Mouse (Mus musculus) heart, embryonic 13.5 days (tissue): ENCODE measurements around the gene Pdcd6ip. TPM values are rescaled to one million over a fixed set of nuclear protein-coding genes. Genes with fewer than 3 reads are reported as not detected.
"Not testable (repeated sequence)": the region's sequence is repeated elsewhere in the genome, so short reads cannot be mapped to it uniquely, and the experiment has no call there.

ENCODE experiments used
- ATAC-seq: fragments of 200-750 bp; cut with Nextera tagmentation; 2 replicates; pipeline ENCODE4 v1.8.0; 2017; ENCODE audit warnings: moderate TSS enrichment; ENCODE audit not compliant: insufficient number of reproducible peaks, low FRiP score, low TSS enrichment; ENCODE audit errors: extremely low read depth
- H3K27ac ChIP-seq: fragments of 300-500 bp; sonication (generic); replicated peaks from 2 replicates; pipeline ENCODE4 v1.5.1; 2015; ENCODE audit warnings: moderate library complexity, mild to moderate bottlenecking, inconsistent platforms
- H3K27me3 ChIP-seq: fragments of 300-500 bp; sonication (generic); replicated peaks from 2 replicates; pipeline ENCODE4 v1.6.1; 2015; ENCODE audit warnings: mild to moderate bottlenecking, inconsistent platforms
- H3K36me3 ChIP-seq: fragments of 300-500 bp; sonication (generic); 2 replicates; pipeline ENCODE4 v1.6.1; 2015; ENCODE audit warnings: mild to moderate bottlenecking, inconsistent platforms
- H3K4me1 ChIP-seq: fragments of 300-500 bp; sonication (generic); 2 replicates; pipeline ENCODE4 v1.6.1; 2015; ENCODE audit warnings: inconsistent platforms
- H3K4me2 ChIP-seq: fragments of 300-500 bp; sonication (generic); 2 replicates; pipeline ENCODE4 v1.6.1; 2015; ENCODE audit warnings: inconsistent platforms, mild to moderate bottlenecking, moderate library complexity
- H3K4me3 ChIP-seq: fragments of 300-500 bp; sonication (generic); 2 replicates; pipeline ENCODE4 v1.5.1; 2015; ENCODE audit warnings: moderate library complexity, mild to moderate bottlenecking, inconsistent platforms
- H3K9ac ChIP-seq: fragments of 300-500 bp; sonication (generic); 2 replicates; pipeline ENCODE4 v1.6.1; 2015; ENCODE audit warnings: inconsistent platforms, mild to moderate bottlenecking, moderate library complexity
- H3K9me3 ChIP-seq: fragments of 300-500 bp; sonication (generic); 2 replicates; pipeline ENCODE4 v1.6.1; 2016; ENCODE audit warnings: inconsistent platforms
- WGBS: fragments of 180-500 bp; shearing (Covaris S2); methylation state at CpG from one replicate; pipeline ENCODE4 v1.1.7; 2015; ENCODE audit warnings: mixed read lengths; 5-methylcytosine and 5-hydroxymethylcytosine counted together
- polyA plus RNA-seq: library from polyadenylated mRNA; unstranded; fragments of >200 nt; fragmentation: Nextera tagmentation; extraction: Ambion mirVana; gene quantifications from 2 replicates; pipeline ENCODE4 v1.2.1, GENCODE M21; 2015

The Pdcd6ip gene
- polyA plus RNA-seq, 1 experiment from 2014 or later: 59.6 TPM

GRCm38 (mm10) chr9:113731540-113731939 lies 23.5 kb upstream of the Pdcd6ip start:
- 62% methylated on average over 3 of the region's 3 CpGs for WGBS
- no peaks in the 10 kb centered on the region for H3K9me3 ChIP-seq
- H3K4me3 ChIP-seq: no peak overlapping the region
- no peaks in the 10 kb centered on the region for H3K27me3 ChIP-seq
- no peak overlapping the region for H3K4me2 ChIP-seq
- no peaks in the 10 kb centered on the region for H3K4me1 ChIP-seq
- H3K27ac ChIP-seq: no peak overlapping the region
- ATAC-seq: no peak
- H3K36me3 ChIP-seq: no peaks in the 10 kb centered on the region
- H3K9ac ChIP-seq: no peak overlapping the region

GRCm38 (mm10) chr9:113726991-113727680 lies 19.1 kb upstream of the Pdcd6ip start:
- WGBS: 83% methylated on average over 18 of the region's 18 CpGs
- ATAC-seq: no peak
- Histone ChIP-seq H3K27ac (no peak overlapping the region), H3K9ac (no peak overlapping the region), H3K4me2 (no peak overlapping the region), H3K9me3 (no peaks in the 10 kb centered on the region), H3K4me1 (no peaks in the 10 kb centered on the region), H3K27me3 (no peaks in the 10 kb centered on the region), H3K36me3 (no peaks in the 10 kb centered on the region), H3K4me3 (no peak overlapping the region)

GRCm38 (mm10) chr9:113726131-113726530 lies 18.1 kb upstream of the Pdcd6ip start:
- Histone ChIP-seq H3K4me2 (no peak overlapping the region), H3K9me3 (no peaks in the 10 kb centered on the region), H3K4me3 (no peak overlapping the region), H3K36me3 (no peaks in the 10 kb centered on the region), H3K4me1 (no peaks in the 10 kb centered on the region), H3K27ac (no peak overlapping the region), H3K9ac (no peak overlapping the region), H3K27me3 (no peaks in the 10 kb centered on the region)
- 50% methylated on average over 3 of the region's 3 CpGs for WGBS
- no peak for ATAC-seq

- not testable (repeated sequence) for H3K36me3 ChIP-seq, H3K4me2 ChIP-seq, H3K27me3 ChIP-seq, H3K27ac ChIP-seq, H3K4me3 ChIP-seq, H3K9ac ChIP-seq, H3K9me3 ChIP-seq, H3K4me1 ChIP-seq, ATAC-seq
- 80% methylated on average over 5 of the region's 5 CpGs for WGBS
These were observed 17.6 kb upstream of the Pdcd6ip start for GRCm38 (mm10) chr9:113725609-113726008.

GRCm38 (mm10) chr9:113724646-113725045 lies 16.6 kb upstream of the Pdcd6ip start:
- Histone ChIP-seq H3K36me3 (no peaks in the 10 kb centered on the region), H3K27me3 (no peaks in the 10 kb centered on the region), H3K9ac (no peak overlapping the region), H3K4me1 (no peaks in the 10 kb centered on the region), H3K4me2 (no peak overlapping the region), H3K27ac (no peak overlapping the region), H3K4me3 (no peak overlapping the region), H3K9me3 (no peaks in the 10 kb centered on the region)
- WGBS: 79% methylated on average over 15 of the region's 15 CpGs
- ATAC-seq: no peak

GRCm38 (mm10) chr9:113719063-113719462 lies 11.0 kb upstream of the Pdcd6ip start:
- ATAC-seq: no peak
- Histone ChIP-seq H3K4me2 (no peak overlapping the region), H3K9ac (no peak overlapping the region), H3K4me1 (no peaks in the 10 kb centered on the region), H3K27ac (no peak overlapping the region), H3K9me3 (no peaks in the 10 kb centered on the region), H3K36me3 (no peaks in the 10 kb centered on the region), H3K27me3 (no peaks in the 10 kb centered on the region), H3K4me3 (no peak overlapping the region)
- WGBS: 40% methylated on average over 5 of the region's 5 CpGs

- no peaks in the 10 kb centered on the region for H3K9me3 ChIP-seq
- H3K4me1 ChIP-seq: peaks cover 14% of the 10 kb centered on the region
- H3K9ac ChIP-seq: no peak overlapping the region
- no peak overlapping the region for H3K27ac ChIP-seq
- 77% methylated on average over 12 of the region's 12 CpGs for WGBS
- H3K4me2 ChIP-seq: no peak overlapping the region
- 0 out of 2 replicates have a peak, but pooled peaks cover 8% of the 10 kb centered on the region for H3K27me3 ChIP-seq
- H3K4me3 ChIP-seq: no peak overlapping the region
- no peaks in the 10 kb centered on the region for H3K36me3 ChIP-seq
- no peak for ATAC-seq
These were observed 2.8 kb upstream of the Pdcd6ip start for GRCm38 (mm10) chr9:113710871-113711270.

- Histone ChIP-seq H3K9ac (peak overlapping the region; percentile 95), H3K9me3 (no peaks in the 10 kb centered on the region), H3K27ac (peak overlapping the region; percentile 97), H3K36me3 (no peaks in the 10 kb centered on the region), H3K27me3 (0 out of 2 replicates have a peak, but pooled peaks cover 8% of the 10 kb centered on the region), H3K4me3 (peak overlapping the region; percentile 83), H3K4me1 (peaks cover 29% of the 10 kb centered on the region), H3K4me2 (peak overlapping the region; percentile 81)
- 53% methylated on average over 19 of the region's 19 CpGs for WGBS
- ATAC-seq: no peak
These were observed 562 bp upstream of the Pdcd6ip start for GRCm38 (mm10) chr9:113708361-113709280.

- H3K4me2 ChIP-seq: peak overlapping the region; percentile 81
- H3K36me3 ChIP-seq: no peaks in the 10 kb centered on the region
- no peaks in the 10 kb centered on the region for H3K9me3 ChIP-seq
- peak overlapping the region; percentile 83 for H3K4me3 ChIP-seq
- 34% methylated on average over 9 of the region's 9 CpGs for WGBS
- H3K27me3 ChIP-seq: 0 out of 2 replicates have a peak, but pooled peaks cover under 1% of the 10 kb centered on the region
- H3K4me1 ChIP-seq: peaks cover 31% of the 10 kb centered on the region
- H3K27ac ChIP-seq: peak overlapping the region; percentile 97; the same call in 1 of the 2 replicates
- no peak for ATAC-seq
- H3K9ac ChIP-seq: peak overlapping the region; percentile 95
These were observed 1.2 kb downstream of the Pdcd6ip start for GRCm38 (mm10) chr9:113706841-113707240.

GRCm38 (mm10) chr9:113706108-113706507 lies 2.0 kb downstream of the Pdcd6ip start:
- H3K36me3 ChIP-seq: no peaks in the 10 kb centered on the region
- ATAC-seq: no peak
- H3K9me3 ChIP-seq: no peaks in the 10 kb centered on the region
- peak overlapping the region; percentile 83 for H3K4me3 ChIP-seq
- H3K4me2 ChIP-seq: peak overlapping the region; percentile 81
- H3K27me3 ChIP-seq: no peaks in the 10 kb centered on the region
- no peak overlapping the region for H3K27ac ChIP-seq
- WGBS: 67% methylated on average over 2 of the region's 2 CpGs
- H3K4me1 ChIP-seq: peaks cover 38% of the 10 kb centered on the region
- H3K9ac ChIP-seq: peak overlapping the region; percentile 95

- 79% methylated on average over 5 of the region's 5 CpGs for WGBS
- Histone ChIP-seq H3K4me2 (no peak overlapping the region), H3K27ac (peak overlapping the region; percentile 52), H3K4me3 (no peak overlapping the region), H3K4me1 (peaks cover 39% of the 10 kb centered on the region), H3K9ac (no peak overlapping the region), H3K36me3 (peaks cover 30% of the 10 kb centered on the region), H3K27me3 (no peaks in the 10 kb centered on the region), H3K9me3 (no peaks in the 10 kb centered on the region)
- ATAC-seq: no peak
These were observed 6.5 kb downstream of the Pdcd6ip start for GRCm38 (mm10) chr9:113701441-113702160.
